Mouse (Mus musculus): ENCODE results near the gene Ptprt. TPM values are rescaled to one million over a fixed set of nuclear protein-coding genes. Genes with fewer than 3 reads are reported as not detected.
A peak's percentile ranks its signal among the peaks of the same experiment; 100 is the strongest.
"Not testable (repeated sequence)": the region's sequence is repeated elsewhere in the genome, so short reads cannot be mapped to it uniquely, and the experiment has no call there.

The Ptprt gene
- polyA plus RNA-seq, 1 experiment from 2014 or later, result 0.66 TPM

DNA sequence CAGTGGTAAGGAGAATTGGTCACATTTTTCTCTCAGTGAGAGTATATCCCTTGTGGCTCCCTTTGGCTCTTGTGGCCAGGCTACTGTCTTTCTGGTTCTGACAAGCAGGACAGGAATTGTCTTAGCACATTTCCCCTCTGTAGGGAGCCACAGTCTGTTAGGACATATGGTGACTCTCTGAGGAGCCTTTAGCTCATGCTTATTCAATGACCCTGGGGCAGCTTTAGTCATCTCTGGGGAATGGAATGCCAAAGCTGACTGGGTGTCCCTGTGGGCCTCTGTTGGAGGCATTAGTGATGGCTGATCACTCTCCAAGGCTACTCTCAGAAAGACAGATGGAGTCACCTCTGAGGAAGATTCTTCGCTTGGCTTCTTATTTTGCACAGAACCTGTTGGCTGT lies 1147.7 kb downstream of the Ptprt start:
- Histone ChIP-seq H3K9ac (ENCODE audit: low read depth, low read length) (no peak overlapping the region), H3K27me3 (ENCODE audit: control insufficient read depth, insufficient read depth, low read length) (no peaks in the 10 kb centered on the region), H3K4me1 (ENCODE audit: control insufficient read depth, insufficient read depth, low read length) (0 out of 2 replicates have a peak, but pooled peaks cover 3% of the 10 kb centered on the region), H3K9me3 (replicated peaks; ENCODE audit: control insufficient read depth, low read length) (no peaks in the 10 kb centered on the region), H3K4me3 (ENCODE audit: low read depth, low read length) (no peak overlapping the region), H3K36me3 (ENCODE audit: control insufficient read depth, insufficient read depth, low read length) (no peaks in the 10 kb centered on the region), H3K4me2 (no peak overlapping the region), H3K27ac (ENCODE audit: low read depth, low read length) (no peak overlapping the region)
- ATAC-seq (replicated peaks; ENCODE audit: insufficient number of reproducible peaks, low FRiP score, low TSS enrichment), result no peak
- 86% methylated on average over 1 of the region's 1 CpGs for WGBS (ENCODE audit: insufficient replicate concordance)

DNA sequence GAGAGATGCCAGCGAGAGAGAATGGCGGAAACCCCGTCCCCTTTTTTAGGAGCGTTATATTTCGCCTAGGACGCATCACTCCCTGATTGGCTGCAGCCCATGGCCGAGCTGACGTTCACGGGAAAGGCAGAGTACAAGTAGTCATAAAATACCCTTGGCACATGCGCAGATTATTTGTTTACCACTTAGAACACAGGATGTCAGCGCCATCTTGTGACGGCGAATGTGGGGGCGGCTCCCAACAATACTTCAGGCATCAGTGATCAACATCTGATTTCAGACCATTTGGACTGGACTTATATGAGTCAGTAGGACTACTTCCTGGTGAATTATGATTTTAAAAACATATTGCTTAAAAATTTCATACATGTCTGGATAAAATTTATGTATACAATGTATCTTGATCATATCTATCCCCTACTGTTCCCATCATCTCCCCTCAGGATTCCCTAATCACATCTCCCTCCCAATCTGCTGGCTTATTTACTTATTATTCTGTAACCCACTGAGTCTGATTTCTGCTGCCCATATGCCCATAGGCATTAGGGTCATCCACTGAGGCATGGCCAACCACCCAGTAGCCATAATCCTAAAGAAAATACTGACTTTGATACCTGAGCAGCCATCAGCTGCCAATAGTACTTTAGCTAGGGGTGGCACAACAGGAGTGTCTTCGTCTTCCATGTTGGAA lies 1148.9 kb downstream of the Ptprt start:
- WGBS (ENCODE audit: insufficient replicate concordance), result 26% methylated on average over 5 of the region's 15 CpGs
- not testable (repeated sequence) for H3K4me2 ChIP-seq; H3K4me3 ChIP-seq (ENCODE audit: low read depth, low read length); H3K27me3 ChIP-seq (ENCODE audit: control insufficient read depth, insufficient read depth, low read length); H3K4me1 ChIP-seq (ENCODE audit: control insufficient read depth, insufficient read depth, low read length); H3K36me3 ChIP-seq (ENCODE audit: control insufficient read depth, insufficient read depth, low read length); H3K9ac ChIP-seq (ENCODE audit: low read depth, low read length); ATAC-seq (replicated peaks; ENCODE audit: insufficient number of reproducible peaks, low FRiP score, low TSS enrichment); H3K27ac ChIP-seq (ENCODE audit: low read depth, low read length); H3K9me3 ChIP-seq (replicated peaks; ENCODE audit: control insufficient read depth, low read length)

DNA sequence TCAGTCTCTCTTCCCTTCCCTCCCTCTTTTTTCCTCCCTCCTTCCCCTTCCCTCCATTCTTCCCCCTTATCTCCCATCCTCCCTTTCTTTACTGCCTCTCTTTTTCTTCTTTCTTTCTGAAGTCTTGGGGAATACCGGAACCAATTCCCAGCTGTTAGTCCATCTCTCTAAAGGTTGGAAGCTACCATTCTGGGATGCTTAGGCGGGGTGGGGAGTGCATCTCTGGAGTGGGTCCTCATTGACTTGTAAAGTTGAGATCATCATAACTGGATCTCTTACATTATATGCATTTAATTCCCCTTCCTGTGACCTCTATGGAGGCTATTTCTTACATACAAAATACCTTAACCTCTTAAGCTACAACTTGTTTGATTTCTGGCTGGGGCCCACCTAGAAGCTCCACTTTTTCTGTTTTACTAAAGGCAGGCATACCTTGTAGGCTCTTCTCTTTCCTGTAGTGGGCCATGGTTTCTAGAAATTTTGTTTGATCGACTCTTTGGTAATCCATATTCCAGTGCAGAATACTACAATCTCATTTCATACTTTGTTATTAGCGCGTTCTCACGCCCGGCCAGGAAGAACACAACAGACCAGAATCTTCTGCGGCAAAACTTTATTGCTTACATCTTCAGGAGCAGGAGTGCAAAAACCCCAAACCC lies 1149.7 kb downstream of the Ptprt start:
- H3K36me3 ChIP-seq (ENCODE audit: control insufficient read depth, insufficient read depth, low read length), result no peaks in the 10 kb centered on the region
- H3K9ac ChIP-seq (ENCODE audit: low read depth, low read length), result peak overlapping the region; percentile 67
- H3K4me1 ChIP-seq (ENCODE audit: control insufficient read depth, insufficient read depth, low read length), result 0 out of 2 replicates have a peak, but pooled peaks cover 3% of the 10 kb centered on the region
- H3K4me2 ChIP-seq, result peak overlapping the region; percentile 66
- peak overlapping the region; percentile 46 for H3K4me3 ChIP-seq (ENCODE audit: low read depth, low read length)
- ATAC-seq (replicated peaks; ENCODE audit: insufficient number of reproducible peaks, low FRiP score, low TSS enrichment), result no peak
- 31% methylated on average over 8 of the region's 8 CpGs for WGBS (ENCODE audit: insufficient replicate concordance)
- H3K27ac ChIP-seq (ENCODE audit: low read depth, low read length), result no peak overlapping the region
- no peaks in the 10 kb centered on the region for H3K9me3 ChIP-seq (replicated peaks; ENCODE audit: control insufficient read depth, low read length)
- H3K27me3 ChIP-seq (ENCODE audit: control insufficient read depth, insufficient read depth, low read length), result no peaks in the 10 kb centered on the region

DNA sequence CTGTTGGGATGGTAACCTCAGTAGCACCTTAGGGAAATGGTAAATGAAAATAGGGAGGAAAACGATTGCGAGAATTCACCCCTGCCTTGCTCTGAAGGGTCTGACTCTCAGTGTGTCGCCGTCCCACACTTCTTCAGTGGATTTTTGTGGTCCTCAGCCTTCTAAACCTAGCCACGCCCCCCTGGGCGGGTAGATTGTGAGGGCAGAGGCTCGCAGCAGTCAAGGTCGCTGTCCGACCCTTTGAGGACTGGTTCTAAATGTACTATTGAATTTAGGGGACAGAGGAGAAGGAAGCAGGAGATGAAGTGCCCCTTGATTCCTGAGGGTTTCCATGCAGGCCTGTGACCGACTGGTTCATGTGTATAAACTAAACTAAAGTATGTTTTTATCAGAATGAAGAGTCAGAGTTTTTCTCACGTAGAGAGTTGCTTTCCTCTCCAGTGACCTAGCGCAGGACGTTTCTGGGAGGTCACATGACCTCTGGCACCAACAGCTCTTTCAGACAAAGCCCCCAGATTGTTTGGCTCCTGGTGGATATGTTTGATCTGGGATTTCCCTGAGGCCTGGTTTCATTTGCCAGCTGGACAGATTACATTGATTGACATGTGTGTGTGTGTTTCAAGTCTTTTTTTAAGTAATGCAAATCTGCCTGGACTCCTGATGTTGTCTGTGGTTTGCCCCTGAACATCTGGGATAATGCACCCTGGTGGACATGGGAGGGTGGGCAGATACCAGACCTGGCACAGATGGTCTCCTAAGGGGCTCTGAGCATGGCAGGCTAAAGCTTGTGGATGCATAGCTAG lies 1161.6 kb downstream of the Ptprt start:
- no peaks in the 10 kb centered on the region for H3K4me1 ChIP-seq (ENCODE audit: control insufficient read depth, insufficient read depth, low read length)
- H3K27me3 ChIP-seq (ENCODE audit: control insufficient read depth, insufficient read depth, low read length), result no peaks in the 10 kb centered on the region
- no peak overlapping the region for H3K9ac ChIP-seq (ENCODE audit: low read depth, low read length)
- no peaks in the 10 kb centered on the region for H3K36me3 ChIP-seq (ENCODE audit: control insufficient read depth, insufficient read depth, low read length)
- H3K27ac ChIP-seq (ENCODE audit: low read depth, low read length), result no peak overlapping the region
- peak overlapping the region; percentile 58 for H3K4me2 ChIP-seq
- WGBS (ENCODE audit: insufficient replicate concordance), result 12% methylated on average over 13 of the region's 13 CpGs
- H3K4me3 ChIP-seq (ENCODE audit: low read depth, low read length), result peak overlapping the region; percentile 10; the same call in 1 of the 2 replicates
- ATAC-seq (replicated peaks; ENCODE audit: insufficient number of reproducible peaks, low FRiP score, low TSS enrichment), result no peak
- H3K9me3 ChIP-seq (replicated peaks; ENCODE audit: control insufficient read depth, low read length), result no peaks in the 10 kb centered on the region

DNA sequence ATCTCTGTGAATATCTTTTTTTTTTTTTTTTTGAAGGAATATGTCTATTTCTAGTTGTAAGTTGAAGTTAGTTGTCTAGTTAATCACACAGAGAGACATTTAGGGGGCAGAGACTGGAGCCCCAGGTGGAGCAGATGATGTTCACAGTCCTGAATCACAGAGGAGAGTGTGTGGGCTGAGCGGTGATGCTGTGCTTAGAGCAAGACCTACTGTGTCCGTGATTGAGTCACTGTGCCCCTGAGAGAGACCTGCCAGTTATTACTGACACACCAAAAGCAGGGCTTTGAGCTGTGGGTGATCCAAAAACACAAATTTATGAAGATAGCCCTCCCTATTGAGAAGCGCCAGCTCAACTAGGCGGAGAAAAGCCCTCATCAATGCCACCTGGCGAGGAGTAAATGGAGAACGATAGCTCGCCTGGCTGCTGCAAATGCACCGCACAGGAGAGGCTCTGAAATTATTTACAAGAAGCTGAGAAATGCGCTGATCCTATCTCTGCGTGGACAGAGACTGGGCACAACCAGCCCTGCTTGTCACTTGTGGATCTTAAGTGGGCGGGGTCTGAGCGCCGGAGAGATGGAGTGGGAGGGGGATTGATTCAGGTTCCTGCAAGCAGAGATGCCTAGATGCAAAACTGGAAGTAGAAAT lies 1162.4 kb downstream of the Ptprt start:
- Histone ChIP-seq H3K27ac (ENCODE audit: low read depth, low read length) (no peak overlapping the region), H3K4me2 (peak overlapping the region; percentile 58), H3K4me3 (ENCODE audit: low read depth, low read length) (peak overlapping the region; percentile 10; the same call in 1 of the 2 replicates), H3K27me3 (ENCODE audit: control insufficient read depth, insufficient read depth, low read length) (no peaks in the 10 kb centered on the region), H3K9ac (ENCODE audit: low read depth, low read length) (no peak overlapping the region), H3K4me1 (ENCODE audit: control insufficient read depth, insufficient read depth, low read length) (no peaks in the 10 kb centered on the region), H3K9me3 (replicated peaks; ENCODE audit: control insufficient read depth, low read length) (no peaks in the 10 kb centered on the region), H3K36me3 (ENCODE audit: control insufficient read depth, insufficient read depth, low read length) (no peaks in the 10 kb centered on the region)
- WGBS (ENCODE audit: insufficient replicate concordance), result 18% methylated on average over 13 of the region's 13 CpGs
- no peak for ATAC-seq (replicated peaks; ENCODE audit: insufficient number of reproducible peaks, low FRiP score, low TSS enrichment)

DNA sequence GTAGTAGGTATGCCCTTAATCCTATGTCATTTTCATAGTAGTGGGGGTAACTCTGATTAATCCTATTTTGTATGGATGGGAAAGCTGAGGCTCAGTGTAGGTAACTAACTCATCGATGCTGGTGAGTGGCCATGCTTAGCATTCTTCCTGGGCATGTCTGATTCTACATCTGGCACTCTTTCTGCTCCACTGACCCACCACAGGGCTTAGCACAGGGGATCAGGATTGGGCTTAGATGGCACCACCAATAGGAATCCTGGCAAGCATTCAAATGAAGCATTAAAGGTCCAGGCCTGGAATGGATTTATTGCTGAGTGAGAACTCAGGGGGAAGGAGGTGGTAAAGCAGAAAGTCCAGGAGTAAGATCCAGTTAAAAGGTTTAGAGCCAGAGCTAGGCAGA lies 1179.2 kb downstream of the Ptprt start:
- H3K4me1 ChIP-seq (ENCODE audit: control insufficient read depth, insufficient read depth, low read length), result no peaks in the 10 kb centered on the region
- no peak for ATAC-seq (replicated peaks; ENCODE audit: insufficient number of reproducible peaks, low FRiP score, low TSS enrichment)
- 81% methylated on average over 1 of the region's 1 CpGs for WGBS (ENCODE audit: insufficient replicate concordance)
- no peak overlapping the region for H3K4me3 ChIP-seq (ENCODE audit: low read depth, low read length)
- H3K27me3 ChIP-seq (ENCODE audit: control insufficient read depth, insufficient read depth, low read length), result no peaks in the 10 kb centered on the region
- H3K9ac ChIP-seq (ENCODE audit: low read depth, low read length), result no peak overlapping the region
- no peak overlapping the region for H3K4me2 ChIP-seq
- H3K27ac ChIP-seq (ENCODE audit: low read depth, low read length), result no peak overlapping the region
- no peaks in the 10 kb centered on the region for H3K36me3 ChIP-seq (ENCODE audit: control insufficient read depth, insufficient read depth, low read length)
- H3K9me3 ChIP-seq (replicated peaks; ENCODE audit: control insufficient read depth, low read length), result no peaks in the 10 kb centered on the region

DNA sequence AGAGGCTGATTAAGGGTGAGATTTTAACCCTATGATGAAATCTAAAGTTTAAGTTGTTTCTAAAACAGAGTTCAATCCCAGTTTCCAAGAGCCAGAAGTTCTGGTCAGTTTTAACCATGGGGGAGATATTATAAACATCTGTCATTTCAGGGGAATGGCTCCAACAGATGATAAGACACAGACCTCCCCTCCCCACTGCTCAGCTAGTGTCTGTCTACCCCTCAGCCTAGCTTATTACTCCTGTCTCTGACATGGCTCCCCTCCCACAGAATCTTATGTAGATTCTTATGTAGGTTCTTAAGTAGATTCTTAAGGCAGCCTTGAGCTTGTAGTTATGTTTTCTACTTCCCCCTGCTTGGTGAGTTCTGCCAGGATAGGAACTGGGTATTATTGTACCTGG lies 1180.5 kb downstream of the Ptprt start:
- H3K4me1 ChIP-seq (ENCODE audit: control insufficient read depth, insufficient read depth, low read length), result no peaks in the 10 kb centered on the region
- H3K27ac ChIP-seq (ENCODE audit: low read depth, low read length), result no peak overlapping the region
- H3K27me3 ChIP-seq (ENCODE audit: control insufficient read depth, insufficient read depth, low read length), result no peaks in the 10 kb centered on the region
- no peaks in the 10 kb centered on the region for H3K9me3 ChIP-seq (replicated peaks; ENCODE audit: control insufficient read depth, low read length)
- H3K9ac ChIP-seq (ENCODE audit: low read depth, low read length), result no peak overlapping the region
- ATAC-seq (replicated peaks; ENCODE audit: insufficient number of reproducible peaks, low FRiP score, low TSS enrichment), result no peak
- no peaks in the 10 kb centered on the region for H3K36me3 ChIP-seq (ENCODE audit: control insufficient read depth, insufficient read depth, low read length)
- no peak overlapping the region for H3K4me2 ChIP-seq
- H3K4me3 ChIP-seq (ENCODE audit: low read depth, low read length), result no peak overlapping the region

All from heart, embryonic 11.5 days (tissue).